Mouse (Mus musculus) liver, embryonic 13.5 days (tissue): Measurements from ENCODE around the gene Exo5. TPM values are rescaled to one million over a fixed set of nuclear protein-coding genes. Genes with fewer than 3 reads are reported as not detected.

Experiments used
- ATAC-seq: fragments of 200-750 bp; cut with Nextera tagmentation; 2 replicates; pipeline ENCODE4 v1.8.0; 2017; ENCODE audit warnings: low read depth, mild to moderate bottlenecking, moderate number of reproducible peaks, moderate library complexity
- DNase-seq: peaks from one replicate; pipeline ENCODE4 v3.0.0; 2022
- H3K27ac ChIP-seq: fragments of 300-500 bp; sonication (generic); 2 replicates; pipeline ENCODE4 v1.5.1; 2015; ENCODE audit warnings: moderate library complexity, mild to moderate bottlenecking, inconsistent platforms
- H3K27me3 ChIP-seq: fragments of 300-500 bp; sonication (generic); 2 replicates; pipeline ENCODE4 v1.6.1; 2015; ENCODE audit warnings: mild to moderate bottlenecking, inconsistent platforms
- H3K36me3 ChIP-seq: fragments of 300-500 bp; sonication (generic); 2 replicates; pipeline ENCODE4 v1.6.1; 2015; ENCODE audit warnings: mild to moderate bottlenecking, inconsistent platforms
- H3K4me1 ChIP-seq: fragments of 300-500 bp; sonication (generic); replicated peaks from 2 replicates; pipeline ENCODE4 v1.6.1; 2015; ENCODE audit warnings: inconsistent platforms
- H3K4me2 ChIP-seq: fragments of 300-500 bp; sonication (generic); 2 replicates; pipeline ENCODE4 v1.6.1; 2015; ENCODE audit warnings: inconsistent platforms, mild to moderate bottlenecking, moderate library complexity
- H3K4me3 ChIP-seq: fragments of 300-500 bp; sonication (generic); replicated peaks from 2 replicates; pipeline ENCODE4 v1.5.1; 2015; ENCODE audit warnings: mild to moderate bottlenecking, inconsistent platforms
- H3K9ac ChIP-seq: fragments of 300-500 bp; sonication (generic); 2 replicates; pipeline ENCODE4 v1.6.1; 2015; ENCODE audit warnings: mild to moderate bottlenecking, inconsistent platforms
- H3K9me3 ChIP-seq: fragments of 300-500 bp; sonication (generic); replicated peaks from 2 replicates; pipeline ENCODE4 v1.6.1; 2016; ENCODE audit warnings: inconsistent platforms
- whole genome bisulfite sequencing: fragments of 180-500 bp; shearing (Covaris S2); methylation state at CpG from one replicate; pipeline ENCODE4 v1.1.7; 2015; ENCODE audit not compliant: insufficient replicate concordance; 5-methylcytosine and 5-hydroxymethylcytosine counted together
- polyA plus RNA-seq: library from polyadenylated mRNA; unstranded; fragments of >200 nt; fragmentation: Nextera tagmentation; extraction: Ambion mirVana; gene quantifications from 2 replicates; pipeline ENCODE4 v1.2.1, GENCODE M21; 2015

Exo5 gene
- polyA plus RNA-seq, 1 experiment from 2014 or later = 8.0 TPM

DNA sequence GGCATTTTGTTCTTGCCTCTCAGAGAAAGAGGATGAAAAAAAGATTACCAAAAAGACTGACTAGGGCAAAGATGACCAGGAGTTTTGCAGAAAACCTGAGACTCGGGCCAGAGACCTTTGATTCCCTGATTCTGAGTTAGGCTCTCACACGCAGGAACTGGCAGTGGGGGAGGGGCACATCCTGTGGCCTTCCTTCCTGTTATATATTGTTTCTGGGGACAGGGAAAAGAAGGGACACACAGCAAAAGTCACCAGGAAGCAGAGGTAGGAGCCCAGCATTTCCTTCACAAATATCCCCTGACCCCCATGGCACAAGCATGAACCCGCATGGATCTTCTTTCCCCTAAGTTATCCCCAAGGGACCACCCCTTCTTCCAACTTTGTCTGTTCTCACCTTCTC, 24.1 kb upstream of the Exo5 start:
- 36% methylated on average over 3 of the region's 3 CpGs for WGBS
- H3K36me3 ChIP-seq = peaks cover 18% of the 10 kb centered on the region
- H3K27ac ChIP-seq = peak overlapping the region; percentile 39; the same call in 1 of the 2 replicates
- H3K4me1 ChIP-seq = peaks cover 42% of the 10 kb centered on the region
- ATAC-seq (no peak), DNase-seq (no peak)
- H3K9ac ChIP-seq = peak overlapping the region; percentile 22; the same call in 1 of the 2 replicates
- H3K4me3 ChIP-seq = no peak overlapping the region
- H3K4me2 ChIP-seq = peak overlapping the region; percentile 98; the same call in 1 of the 2 replicates
- no peaks in the 10 kb centered on the region for H3K27me3 ChIP-seq
- no peaks in the 10 kb centered on the region for H3K9me3 ChIP-seq

DNA sequence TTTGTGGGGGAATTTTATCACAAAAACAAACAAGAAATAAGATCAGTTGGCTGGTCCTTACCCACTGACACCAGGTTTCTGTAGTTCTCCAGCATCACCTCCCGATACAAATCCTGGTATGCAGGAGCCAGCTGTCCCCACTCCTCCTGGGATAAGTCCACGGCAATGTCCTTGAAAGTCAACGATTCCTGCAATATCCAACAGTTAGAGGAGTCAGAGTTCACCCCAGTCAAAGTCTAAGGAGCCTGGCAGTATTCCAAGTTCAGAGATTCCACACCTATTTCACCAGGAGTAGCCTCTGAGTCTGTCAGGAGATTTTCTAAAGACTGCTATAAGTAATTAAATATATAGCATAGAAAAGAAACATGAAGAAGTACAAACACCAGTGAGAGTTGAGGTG, 10.2 kb upstream of the Exo5 start:
- Histone ChIP-seq H3K4me3 (no peak overlapping the region), H3K9me3 (peaks cover 4% of the 10 kb centered on the region; the same call in 1 of the 2 replicates), H3K9ac (no peak overlapping the region), H3K36me3 (peaks cover 19% of the 10 kb centered on the region), H3K4me2 (no peak overlapping the region), H3K4me1 (no peaks in the 10 kb centered on the region), H3K27me3 (no peaks in the 10 kb centered on the region), H3K27ac (no peak overlapping the region)
- ATAC-seq = no peak
- DNase-seq = no peak
- 71% methylated on average over 3 of the region's 3 CpGs for WGBS

- WGBS = 90% methylated on average over 18 of the region's 18 CpGs
- no peak for ATAC-seq
Observed at GRCm38 (mm10) chr4:120930736-120931135, 5.9 kb upstream of the Exo5 start.

GRCm38 (mm10) chr4:120928686-120929085, 3.9 kb upstream of the Exo5 start:
- ATAC-seq = no peak
- Histone ChIP-seq H3K9ac (no peak overlapping the region), H3K9me3 (peaks cover 4% of the 10 kb centered on the region; the same call in 1 of the 2 replicates), H3K27ac (no peak overlapping the region), H3K4me3 (no peak overlapping the region), H3K36me3 (peaks cover 10% of the 10 kb centered on the region), H3K27me3 (no peaks in the 10 kb centered on the region), H3K4me1 (peaks cover 15% of the 10 kb centered on the region), H3K4me2 (no peak overlapping the region)
- DNase-seq = no peak
- WGBS = 68% methylated on average over 3 of the region's 3 CpGs

More at GRCm38 (mm10) chr4:120930736-120931135, 5.9 kb upstream of the Exo5 start:
- Histone ChIP-seq H3K9ac (no peak overlapping the region), H3K9me3 (peaks cover 4% of the 10 kb centered on the region; the same call in 1 of the 2 replicates), H3K27me3 (no peaks in the 10 kb centered on the region), H3K36me3 (peaks cover 19% of the 10 kb centered on the region), H3K4me1 (no peaks in the 10 kb centered on the region), H3K4me2 (no peak overlapping the region), H3K27ac (no peak overlapping the region), H3K4me3 (no peak overlapping the region)
- DNase-seq = no peak

DNA sequence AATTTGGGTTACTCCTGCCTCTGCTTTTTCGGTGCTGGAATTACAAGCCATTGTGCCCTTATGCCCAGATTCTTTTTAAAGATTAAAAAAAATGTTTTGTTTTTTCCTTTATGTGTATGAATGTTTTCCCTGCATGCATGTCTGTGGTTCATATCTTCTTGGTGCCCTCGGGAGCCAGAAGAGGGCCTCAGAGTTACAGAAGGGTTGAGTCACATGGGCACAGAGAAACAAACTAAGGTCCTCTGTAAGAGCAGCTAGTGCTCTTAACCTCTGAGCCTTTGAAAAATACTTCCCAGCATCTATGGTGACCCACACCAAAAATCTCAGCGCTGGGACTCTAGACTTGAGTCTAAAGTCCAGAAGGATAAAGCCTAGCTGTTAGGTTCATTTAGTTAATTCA, 569 bp upstream of the Exo5 start:
- Histone ChIP-seq H3K27me3 (no peaks in the 10 kb centered on the region), H3K4me3 (peak overlapping the region; percentile 74), H3K36me3 (peaks cover 20% of the 10 kb centered on the region), H3K9me3 (peaks cover 2% of the 10 kb centered on the region; the same call in 1 of the 2 replicates), H3K27ac (peak overlapping the region; percentile 80), H3K4me1 (peaks cover 25% of the 10 kb centered on the region), H3K9ac (peak overlapping the region; percentile 81), H3K4me2 (peak overlapping the region; percentile 84)
- DNase-seq (peak; percentile 29), ATAC-seq (peak; percentile 73)
- WGBS = 12% methylated on average over 3 of the region's 3 CpGs

GRCm38 (mm10) chr4:120921461-120921860, 3.4 kb downstream of the Exo5 start:
- H3K27ac ChIP-seq = no peak overlapping the region
- no peaks in the 10 kb centered on the region for H3K9me3 ChIP-seq
- 79% methylated on average over 8 of the region's 8 CpGs for WGBS
- H3K4me2 ChIP-seq = no peak overlapping the region
- no peak overlapping the region for H3K9ac ChIP-seq
- peaks cover 23% of the 10 kb centered on the region for H3K36me3 ChIP-seq
- no peaks in the 10 kb centered on the region for H3K27me3 ChIP-seq
- H3K4me3 ChIP-seq = no peak overlapping the region
- DNase-seq (no peak), ATAC-seq (no peak)
- H3K4me1 ChIP-seq = peaks cover 25% of the 10 kb centered on the region

- H3K4me1 ChIP-seq = peaks cover 4% of the 10 kb centered on the region; the same call in 1 of the 2 replicates
- 38% methylated on average over 4 of the region's 4 CpGs for WGBS
- no peak overlapping the region for H3K4me3 ChIP-seq
- no peak overlapping the region for H3K27ac ChIP-seq
- ATAC-seq = no peak
- H3K36me3 ChIP-seq = no peaks in the 10 kb centered on the region
- no peaks in the 10 kb centered on the region for H3K9me3 ChIP-seq
- no peak overlapping the region for H3K9ac ChIP-seq
- 0 out of 2 replicates have a peak, but pooled peaks cover 3% of the 10 kb centered on the region for H3K27me3 ChIP-seq
- no peak for DNase-seq
- no peak overlapping the region for H3K4me2 ChIP-seq
Observed at GRCm38 (mm10) chr4:120914501-120914900, 10.3 kb downstream of the Exo5 start.

DNA sequence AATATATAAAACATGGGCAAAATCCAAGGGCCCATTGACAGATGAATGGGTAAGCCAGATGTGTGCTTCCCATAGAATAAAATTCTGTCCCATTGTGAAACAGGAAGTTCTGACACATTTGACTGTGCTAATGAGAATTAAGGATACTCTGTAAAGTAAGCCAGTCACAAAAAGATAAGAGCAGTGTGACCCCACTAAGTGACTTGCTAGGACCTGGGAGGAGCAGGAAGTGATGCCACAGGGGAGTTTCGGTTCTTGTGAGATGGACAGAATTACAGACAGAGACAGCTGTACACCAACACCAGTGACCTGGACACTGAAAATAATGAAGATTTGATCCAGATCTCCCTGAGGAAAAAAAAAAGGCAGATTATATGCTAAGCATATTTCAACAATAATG, 11.0 kb downstream of the Exo5 start:
- no peak overlapping the region for H3K9ac ChIP-seq
- no peak overlapping the region for H3K27ac ChIP-seq
- ATAC-seq = no peak
- no peaks in the 10 kb centered on the region for H3K9me3 ChIP-seq
- H3K4me3 ChIP-seq = no peak overlapping the region
- DNase-seq = no peak
- H3K4me2 ChIP-seq = no peak overlapping the region
- 0 out of 2 replicates have a peak, but pooled peaks cover 3% of the 10 kb centered on the region for H3K27me3 ChIP-seq
- peaks cover 4% of the 10 kb centered on the region; the same call in 1 of the 2 replicates for H3K4me1 ChIP-seq
- no peaks in the 10 kb centered on the region for H3K36me3 ChIP-seq
- 13% methylated on average over 1 of the region's 1 CpGs for WGBS

DNA sequence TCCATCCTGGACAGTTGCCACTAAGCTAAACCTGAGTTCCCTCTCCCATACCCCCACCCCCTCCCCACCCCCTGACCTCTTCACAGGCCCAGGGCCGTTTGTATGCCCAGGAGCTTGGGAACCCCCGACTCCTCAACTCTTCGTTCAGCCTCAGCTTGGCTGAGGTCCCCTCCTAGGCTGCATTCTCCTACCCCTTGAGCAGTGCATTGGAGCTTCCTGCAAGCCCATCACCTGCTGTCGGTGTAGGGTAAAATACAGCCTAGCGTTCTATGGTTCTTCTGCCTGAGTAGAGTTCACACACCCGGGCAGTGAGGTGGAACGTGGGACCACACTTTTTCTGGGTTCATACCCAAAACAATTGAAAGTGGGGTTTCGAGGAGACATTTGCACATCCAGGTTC, 11.4 kb downstream of the Exo5 start:
- Histone ChIP-seq H3K4me1 (peaks cover 4% of the 10 kb centered on the region; the same call in 1 of the 2 replicates), H3K4me3 (no peak overlapping the region), H3K9me3 (no peaks in the 10 kb centered on the region), H3K9ac (no peak overlapping the region), H3K36me3 (no peaks in the 10 kb centered on the region), H3K27ac (no peak overlapping the region), H3K27me3 (0 out of 2 replicates have a peak, but pooled peaks cover 3% of the 10 kb centered on the region), H3K4me2 (no peak overlapping the region)
- WGBS = 57% methylated on average over 8 of the region's 8 CpGs
- ATAC-seq (no peak), DNase-seq (no peak)

DNA sequence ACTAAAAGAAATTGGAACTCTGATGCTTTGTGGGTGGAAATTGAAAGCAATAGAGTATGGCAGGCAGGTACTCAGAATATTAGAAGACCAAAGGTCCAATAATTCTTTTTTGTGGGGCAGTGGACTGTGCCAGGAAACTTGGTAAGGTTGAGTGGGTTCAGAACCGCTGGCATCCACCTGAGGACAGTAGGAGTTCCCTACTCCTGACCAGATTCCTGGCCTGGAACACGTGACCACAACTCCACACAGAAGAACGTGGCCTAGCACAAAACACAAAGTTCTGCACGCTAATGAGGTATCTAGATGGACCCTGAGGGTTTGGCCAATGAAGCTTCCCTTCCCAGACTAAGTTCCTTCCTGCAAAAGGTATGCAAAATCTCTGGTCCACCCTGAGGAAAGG, 12.0 kb downstream of the Exo5 start:
- ATAC-seq = no peak
- Histone ChIP-seq H3K27me3 (0 out of 2 replicates have a peak, but pooled peaks cover 3% of the 10 kb centered on the region), H3K9me3 (no peaks in the 10 kb centered on the region), H3K27ac (no peak overlapping the region), H3K9ac (no peak overlapping the region), H3K4me1 (peaks cover 4% of the 10 kb centered on the region; the same call in 1 of the 2 replicates), H3K36me3 (no peaks in the 10 kb centered on the region), H3K4me2 (no peak overlapping the region), H3K4me3 (no peak overlapping the region)
- WGBS = 54% methylated on average over 4 of the region's 4 CpGs
- no peak for DNase-seq

DNA sequence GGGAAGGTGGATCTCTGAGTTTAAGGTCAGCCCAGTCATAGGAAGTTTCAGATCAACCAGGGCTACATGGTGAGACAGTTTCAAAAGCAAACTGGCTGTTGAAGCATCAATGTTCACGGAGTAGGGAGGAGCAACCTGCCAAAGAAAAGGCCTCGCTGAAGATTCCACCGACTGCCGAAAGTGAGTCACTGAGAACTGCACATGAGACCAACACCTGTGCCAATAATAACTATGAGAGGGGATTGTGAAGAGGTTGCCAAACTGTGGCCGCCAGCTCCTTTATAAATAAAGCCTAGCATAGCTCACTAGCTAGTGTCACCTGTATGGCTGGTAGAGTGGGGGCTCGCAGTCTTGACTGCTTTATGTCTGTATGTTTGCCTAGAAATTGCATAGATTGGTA, 13.7 kb downstream of the Exo5 start:
- DNase-seq (no peak), ATAC-seq (no peak)
- Histone ChIP-seq H3K9ac (no peak overlapping the region), H3K27me3 (0 out of 2 replicates have a peak, but pooled peaks cover 3% of the 10 kb centered on the region), H3K4me1 (peaks cover 4% of the 10 kb centered on the region; the same call in 1 of the 2 replicates), H3K27ac (no peak overlapping the region), H3K36me3 (no peaks in the 10 kb centered on the region), H3K4me2 (no peak overlapping the region), H3K9me3 (no peaks in the 10 kb centered on the region), H3K4me3 (no peak overlapping the region)
- 70% methylated on average over 6 of the region's 6 CpGs for WGBS

DNA sequence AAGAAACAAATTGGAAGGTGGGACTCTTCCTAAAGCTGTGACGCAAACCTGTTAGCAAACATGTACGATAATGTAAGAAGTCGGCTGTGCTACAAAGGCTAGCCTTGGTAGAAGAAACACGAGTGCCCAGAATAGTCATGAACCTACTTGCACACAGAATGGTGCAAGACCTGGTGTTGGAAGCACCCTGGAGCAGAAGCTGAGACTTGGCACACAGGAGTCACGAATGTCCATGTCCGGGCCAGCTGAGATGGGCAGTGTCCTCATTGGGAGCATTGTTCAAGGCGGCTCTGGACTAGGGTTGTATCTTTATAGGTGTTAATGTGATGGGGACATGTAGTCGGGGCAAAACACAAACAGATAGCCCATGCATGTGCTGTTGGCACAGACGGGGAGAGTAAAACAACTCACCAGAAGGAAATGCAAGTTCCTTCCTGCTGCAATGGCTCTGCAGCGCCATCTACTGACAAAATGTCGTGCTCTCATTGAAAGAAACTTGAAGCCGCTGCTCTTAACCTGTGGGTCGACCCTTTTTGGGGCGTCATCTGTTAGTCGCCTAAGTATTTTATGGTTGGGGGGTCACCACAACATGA, 15.2 kb downstream of the Exo5 start:
- no peaks in the 10 kb centered on the region for H3K27me3 ChIP-seq
- WGBS = 27% methylated on average over 15 of the region's 15 CpGs
- H3K4me2 ChIP-seq = peak overlapping the region; percentile 33; the same call in 1 of the 2 replicates
- H3K9me3 ChIP-seq = no peaks in the 10 kb centered on the region
- no peaks in the 10 kb centered on the region for H3K36me3 ChIP-seq
- H3K9ac ChIP-seq = no peak overlapping the region
- ATAC-seq (no peak; the same call in 1 of the 2 replicates), DNase-seq (peak; percentile 40)
- H3K27ac ChIP-seq = no peak overlapping the region
- H3K4me1 ChIP-seq = peaks cover 4% of the 10 kb centered on the region; the same call in 1 of the 2 replicates
- H3K4me3 ChIP-seq = no peak overlapping the region
